22 mouse cellular contexts compared by ENCODE assay signal in genomic region chr9:69756041-69756440, GRCm38 (mm10). TPM values are rescaled to one million over a fixed set of nuclear protein-coding genes. Genes with fewer than 3 reads are reported as not detected.
DNase-seq lines count a peak whose midpoint lies in the region; ATAC-seq and TF ChIP-seq lines count a peak whose summit lies in the region.
"Had no signal": no experiment of that assay in that cellular context is flagged by ENCODE, and none has a peak within 500 bp of the region (broad histone marks: within the 10 kb centered on the region; RNA-seq: fewer than 3 reads in every experiment).

No protein-coding gene starts in this region.

- no peaks in the 10 kb centered on the region for H3K9me3 ChIP-seq in forebrain, postnatal 0 days (ENCODE audit: low read length)
- no peaks in the 10 kb centered on the region for H3K9me3 ChIP-seq in forebrain, embryonic 13.5 days (replicated peaks)
- H3K9me3 ChIP-seq in hindbrain, embryonic 12.5 days (replicated peaks): no peaks in the 10 kb centered on the region
- H3K9me3 ChIP-seq in midbrain, embryonic 12.5 days: no peaks in the 10 kb centered on the region
- no peaks in the 10 kb centered on the region for H3K9me3 ChIP-seq in neural tube, embryonic 14.5 days (ENCODE audit: control insufficient read depth, low read length)
- H3K9me3 ChIP-seq: embryonic facial prominence, embryonic 15.5 days had no signal

- no peaks in the 10 kb centered on the region for H3K36me3 ChIP-seq in forebrain, postnatal 0 days (ENCODE audit: insufficient read depth)
- no peaks in the 10 kb centered on the region for H3K36me3 ChIP-seq in forebrain, embryonic 13.5 days (ENCODE audit: poor library complexity, severe bottlenecking)
- H3K36me3 ChIP-seq in hindbrain, embryonic 12.5 days: no peaks in the 10 kb centered on the region
- H3K36me3 ChIP-seq in midbrain, embryonic 12.5 days: no peaks in the 10 kb centered on the region
- H3K36me3 ChIP-seq in neural tube, embryonic 14.5 days (ENCODE audit: control insufficient read depth, insufficient read depth, low read length): no peaks in the 10 kb centered on the region
- H3K36me3 ChIP-seq: embryonic facial prominence, embryonic 15.5 days had no signal

- H3K9ac ChIP-seq in forebrain, postnatal 0 days: no peak overlapping the region
- H3K9ac ChIP-seq in forebrain, embryonic 13.5 days: no peak overlapping the region
- no peak overlapping the region for H3K9ac ChIP-seq in hindbrain, embryonic 12.5 days
- H3K9ac ChIP-seq in midbrain, embryonic 12.5 days (replicated peaks): no peak overlapping the region
- no peak overlapping the region for H3K9ac ChIP-seq in neural tube, embryonic 14.5 days (replicated peaks; ENCODE audit: low read depth, low read length)
- H3K9ac ChIP-seq: embryonic facial prominence, embryonic 15.5 days had no signal

- ATAC-seq in forebrain, postnatal 0 days: no peak
- no peak for ATAC-seq in forebrain, embryonic 13.5 days
- ATAC-seq in hindbrain, embryonic 12.5 days (ENCODE audit: low FRiP score): no peak
- ATAC-seq in midbrain, embryonic 12.5 days (ENCODE audit: low FRiP score, low read depth): no peak
- ATAC-seq in neural tube, embryonic 14.5 days (ENCODE audit: low read depth): no peak

- H3K4me2 ChIP-seq in forebrain, postnatal 0 days (ENCODE audit: low read depth): no peak overlapping the region
- H3K4me2 ChIP-seq in forebrain, embryonic 13.5 days: no peak overlapping the region
- H3K4me2 ChIP-seq in hindbrain, embryonic 12.5 days (replicated peaks): 0 out of 2 replicates have a peak overlapping the region, but pooled peaks have one; percentile 17
- H3K4me2 ChIP-seq in midbrain, embryonic 12.5 days (replicated peaks): peak overlapping the region; percentile 28
- H3K4me2 ChIP-seq in neural tube, embryonic 14.5 days (ENCODE audit: low read depth, low read length): 0 out of 2 replicates have a peak overlapping the region, but pooled peaks have one; percentile 1
- H3K4me2 ChIP-seq: embryonic facial prominence, embryonic 15.5 days; heart, embryonic 11.5 days; liver, embryonic 11.5 days had no signal

- peaks cover 91% of the 10 kb centered on the region for H3K27me3 ChIP-seq in forebrain, postnatal 0 days (ENCODE audit: insufficient read depth, low read length)
- peaks cover 99% of the 10 kb centered on the region for H3K27me3 ChIP-seq in forebrain, embryonic 13.5 days
- H3K27me3 ChIP-seq in hindbrain, embryonic 12.5 days: peaks cover 62% of the 10 kb centered on the region
- H3K27me3 ChIP-seq in midbrain, embryonic 12.5 days: peaks cover 46% of the 10 kb centered on the region
- peaks cover 25% of the 10 kb centered on the region for H3K27me3 ChIP-seq in neural tube, embryonic 14.5 days (ENCODE audit: control insufficient read depth, insufficient read depth, low read length)

- H3K4me1 ChIP-seq in forebrain, postnatal 0 days (ENCODE audit: insufficient read depth): no peaks in the 10 kb centered on the region
- peaks cover 29% of the 10 kb centered on the region for H3K4me1 ChIP-seq in forebrain, embryonic 13.5 days
- H3K4me1 ChIP-seq in hindbrain, embryonic 12.5 days: peaks cover 42% of the 10 kb centered on the region
- H3K4me1 ChIP-seq in midbrain, embryonic 12.5 days: peaks cover 55% of the 10 kb centered on the region
- H3K4me1 ChIP-seq in neural tube, embryonic 14.5 days (ENCODE audit: control insufficient read depth, insufficient read depth, low read length): peaks cover 11% of the 10 kb centered on the region

- intact Hi-C loops in heart, postnatal 36 days (cut with DNase I): no loop called here

- no peak overlapping the region for H3K27ac ChIP-seq in forebrain, postnatal 0 days (ENCODE audit: low read depth, low read length)
- H3K27ac ChIP-seq in forebrain, embryonic 13.5 days: no peak overlapping the region
- no peak overlapping the region; the same call in 1 of the 2 replicates for H3K27ac ChIP-seq in hindbrain, embryonic 12.5 days
- no peak overlapping the region for H3K27ac ChIP-seq in midbrain, embryonic 12.5 days (replicated peaks)
- no peak overlapping the region for H3K27ac ChIP-seq in neural tube, embryonic 14.5 days (ENCODE audit: low read depth, low read length)
- H3K27ac ChIP-seq: embryonic facial prominence, embryonic 15.5 days had no signal

- H3K4me3 ChIP-seq in forebrain, postnatal 0 days (ENCODE audit: low read depth, low read length): no peak overlapping the region
- H3K4me3 ChIP-seq in forebrain, embryonic 13.5 days: no peak overlapping the region
- no peak overlapping the region for H3K4me3 ChIP-seq in hindbrain, embryonic 12.5 days
- H3K4me3 ChIP-seq in midbrain, embryonic 12.5 days: no peak overlapping the region
- H3K4me3 ChIP-seq in neural tube, embryonic 14.5 days (ENCODE audit: low read depth, low read length): no peak overlapping the region
- H3K4me3 ChIP-seq: embryonic facial prominence, embryonic 15.5 days; megakaryocyte, embryonic 14.5 days had no signal

- TF ChIP-seq CTCF in forebrain, postnatal 0 days (IDR thresholded peaks at IDR 0.05; ENCODE audit: low read depth): no peak

- peak; percentile 13 for DNase-seq in forebrain, postnatal 0 days
- DNase-seq in T-cell, adult 2 months (ENCODE audit: low spot score): no peak
- DNase-seq in heart, postnatal 36 days: no peak
- no peak for DNase-seq in right cerebral cortex, postnatal 4 days
- DNase-seq: adrenal gland, adult 8-10 months; cerebellum, postnatal 14 days; gastrocnemius, postnatal 36 days; heart, postnatal 4 days; kidney, adult 8-10 months; right cerebral cortex, postnatal 14 days had no signal

- WGBS in forebrain, postnatal 0 days: 12% methylated on average over 7 of the region's 7 CpGs
- 10% methylated on average over 7 of the region's 7 CpGs for WGBS in forebrain, embryonic 13.5 days
- 18% methylated on average over 7 of the region's 7 CpGs for WGBS in hindbrain, embryonic 12.5 days
- 19% methylated on average over 7 of the region's 7 CpGs for WGBS in midbrain, embryonic 12.5 days
- WGBS in neural tube, embryonic 14.5 days: 25% methylated on average over 7 of the region's 7 CpGs

RNA-seq across cellular contexts. Expression of gene Foxb1, which starts 4.7 kb away (rescaled TPM):
- total RNA-seq in forebrain, postnatal 0 days (2014; rRNA removed): 2.5 and 8.7 TPM in 2 replicates
- polyA plus RNA-seq in forebrain, postnatal 0 days (2015; fragmentation: Nextera tagmentation; extraction: Ambion mirVana): 0.47 and 2.0 TPM in 2 replicates
- polyA plus RNA-seq in forebrain, embryonic 13.5 days (2015; fragmentation: Nextera tagmentation; extraction: Ambion mirVana): 1.6 and 3.2 TPM in 2 replicates
- 5.5 and 7.5 TPM in 2 replicates for polyA plus RNA-seq in hindbrain, embryonic 12.5 days (2016; fragmentation: Nextera tagmentation; extraction: Ambion mirVana)
- polyA plus RNA-seq in midbrain, embryonic 12.5 days (2016; fragmentation: Nextera tagmentation; extraction: Ambion mirVana): 7.3 and 8.0 TPM in 2 replicates
- 4.1 and 4.7 TPM in 2 replicates for polyA plus RNA-seq in neural tube, embryonic 14.5 days (2014; fragmentation: Nextera tagmentation; extraction: Ambion mirVana)
- total RNA-seq in heart, postnatal 36 days (2021): not detected
- total RNA-seq: adrenal gland, adult 8-10 months; gastrocnemius, postnatal 36 days; heart, postnatal 4 days; left cerebral cortex, postnatal 10 days; neutrophil, adult 5-6 weeks had no signal
- polyA plus RNA-seq: embryonic facial prominence, embryonic 15.5 days; frontal cortex, adult 2 months; heart, embryonic 11.5 days; liver, embryonic 11.5 days; lung, embryonic 16.5 days had no signal

Comparison
In these comparisons a context has a peak if more than half of its experiments do, and no peak if none do; other contexts are left out.
1. H3K4me2 ChIP-seq: peak in hindbrain, embryonic 12.5 days (single experiment), midbrain, embryonic 12.5 days (single experiment) and neural tube, embryonic 14.5 days (single experiment); none in forebrain, postnatal 0 days (single experiment) and forebrain, embryonic 13.5 days (single experiment).